Comparison of ENCODE assay signal across 8 mouse cellular contexts in genomic region chr19:53359160-53360033, GRCm38 (mm10). TPM values are rescaled to one million over a fixed set of nuclear protein-coding genes. Genes with fewer than 3 reads are reported as not detected.
DNase-seq lines count a peak whose midpoint lies in the region; ATAC-seq lines count a peak whose summit lies in the region.

No protein-coding gene starts in this region.

- H3K27me3 ChIP-seq in forebrain, embryonic 13.5 days: no peaks in the 10 kb centered on the region
- H3K27me3 ChIP-seq in forebrain, embryonic 11.5 days (ENCODE audit: control insufficient read depth, insufficient read depth, low read length): no peaks in the 10 kb centered on the region
- no peaks in the 10 kb centered on the region for H3K27me3 ChIP-seq in hindbrain, embryonic 10.5 days (ENCODE audit: insufficient read depth, poor library complexity, severe bottlenecking)

- H3K9ac ChIP-seq in forebrain, embryonic 13.5 days: 0 out of 2 replicates have a peak overlapping the region, but pooled peaks have one; percentile 8
- H3K9ac ChIP-seq in forebrain, embryonic 11.5 days (ENCODE audit: low read length): no peak overlapping the region

- H3K4me1 ChIP-seq in forebrain, embryonic 13.5 days: peaks cover 39% of the 10 kb centered on the region
- no peaks in the 10 kb centered on the region; the same call in 1 of the 2 replicates for H3K4me1 ChIP-seq in forebrain, embryonic 11.5 days (replicated peaks; ENCODE audit: control insufficient read depth, insufficient read depth, low read length)
- peaks cover 9% of the 10 kb centered on the region for H3K4me1 ChIP-seq in hindbrain, embryonic 10.5 days (replicated peaks)

- H3K4me2 ChIP-seq in forebrain, embryonic 13.5 days: peak overlapping the region; percentile 38
- no peak overlapping the region for H3K4me2 ChIP-seq in forebrain, embryonic 11.5 days (ENCODE audit: low read depth, low read length, severe bottlenecking)

- H3K27ac ChIP-seq in forebrain, embryonic 13.5 days: peak overlapping the region; percentile 79
- H3K27ac ChIP-seq in forebrain, embryonic 11.5 days (ENCODE audit: low read depth, low read length): no peak overlapping the region
- 0 out of 2 replicates have a peak overlapping the region, but pooled peaks have one; percentile 23 for H3K27ac ChIP-seq in hindbrain, embryonic 10.5 days

- peak; percentile 81 for ATAC-seq in forebrain, embryonic 13.5 days
- no peak for ATAC-seq in forebrain, embryonic 11.5 days (replicated peaks; ENCODE audit: low FRiP score)

- 36% methylated on average over 22 of the region's 22 CpGs for WGBS in forebrain, embryonic 13.5 days
- WGBS in forebrain, embryonic 11.5 days: 77% methylated on average over 22 of the region's 22 CpGs
- 80% methylated on average over 22 of the region's 22 CpGs for WGBS in hindbrain, embryonic 10.5 days

- no peak for DNase-seq in forebrain, embryonic 11.5 days (ENCODE audit: low spot score)
- peak; percentile 66 for DNase-seq in MN1 (ENCODE audit: low spot score)
- peak; percentile 68 to 88 for DNase-seq in cerebellum, postnatal 4 days (ENCODE audit: low spot score in 2 of 2)
- DNase-seq in hindbrain, embryonic 10.5 days (ENCODE audit: low spot score): no peak
- peak; percentile 41 to 71 for DNase-seq in layer of hippocampus, postnatal 25 days (ENCODE audit: extremely low spot score in 1 of 2, low spot score in 1 of 2)
- DNase-seq in right cerebral cortex, postnatal 14 days: peak; percentile 63
- no peak for DNase-seq in spleen, postnatal 4 days (ENCODE audit: low spot score in 2 of 2)

- peaks cover 6% of the 10 kb centered on the region; the same call in 1 of the 2 replicates for H3K36me3 ChIP-seq in forebrain, embryonic 13.5 days (ENCODE audit: poor library complexity, severe bottlenecking)
- H3K36me3 ChIP-seq in forebrain, embryonic 11.5 days (ENCODE audit: control insufficient read depth, insufficient read depth, low read length): no peaks in the 10 kb centered on the region
- H3K36me3 ChIP-seq in hindbrain, embryonic 10.5 days: peaks cover 14% of the 10 kb centered on the region; the same call in 1 of the 2 replicates

- no peak overlapping the region for H3K4me3 ChIP-seq in forebrain, embryonic 13.5 days
- H3K4me3 ChIP-seq in forebrain, embryonic 11.5 days (ENCODE audit: low read depth, low read length): no peak overlapping the region
- no peak overlapping the region for H3K4me3 ChIP-seq in hindbrain, embryonic 10.5 days

- H3K9me3 ChIP-seq in forebrain, embryonic 13.5 days (replicated peaks): no peaks in the 10 kb centered on the region
- no peaks in the 10 kb centered on the region for H3K9me3 ChIP-seq in forebrain, embryonic 11.5 days (ENCODE audit: control insufficient read depth, low read length)
- H3K9me3 ChIP-seq in hindbrain, embryonic 10.5 days: no peaks in the 10 kb centered on the region

RNA-seq across cellular contexts. Expression of gene Gm10197, which starts 12.2 kb away (rescaled TPM):
- polyA plus RNA-seq in forebrain, embryonic 13.5 days (2015; fragmentation: Nextera tagmentation; extraction: Ambion mirVana): not detected in 2 replicates
- polyA plus RNA-seq in forebrain, embryonic 11.5 days (2014; fragmentation: Nextera tagmentation; extraction: Ambion mirVana): not detected in 2 replicates
- not detected in 2 replicates for polyA plus RNA-seq in hindbrain, embryonic 10.5 days (2016; fragmentation: Nextera tagmentation; extraction: Ambion mirVana)
- not detected for total RNA-seq in layer of hippocampus, postnatal 25 days (2021)

RNA-seq across cellular contexts. Expression of gene Smndc1, which starts 31.0 kb away (rescaled TPM):
- 48.7 and 50.9 TPM in 2 replicates for polyA plus RNA-seq in forebrain, embryonic 13.5 days (2015; fragmentation: Nextera tagmentation; extraction: Ambion mirVana)
- polyA plus RNA-seq in forebrain, embryonic 11.5 days (2014; fragmentation: Nextera tagmentation; extraction: Ambion mirVana): 53.6 and 57.6 TPM in 2 replicates
- 36.4 and 43.6 TPM in 2 replicates for polyA plus RNA-seq in hindbrain, embryonic 10.5 days (2016; fragmentation: Nextera tagmentation; extraction: Ambion mirVana)
- total RNA-seq in layer of hippocampus, postnatal 25 days (2021): 10 to 100 TPM; 36.9 to 39.7 TPM

RNA-seq across cellular contexts. Expression of gene Mxi1, which starts 49.1 kb away (rescaled TPM):
- polyA plus RNA-seq in forebrain, embryonic 13.5 days (2015; fragmentation: Nextera tagmentation; extraction: Ambion mirVana): 21.0 and 26.7 TPM in 2 replicates
- polyA plus RNA-seq in forebrain, embryonic 11.5 days (2014; fragmentation: Nextera tagmentation; extraction: Ambion mirVana): 49.8 TPM in 2 replicates
- polyA plus RNA-seq in hindbrain, embryonic 10.5 days (2016; fragmentation: Nextera tagmentation; extraction: Ambion mirVana): 33.3 and 47.9 TPM in 2 replicates
- 10 to 100 TPM; 57.7 to 68.2 TPM for total RNA-seq in layer of hippocampus, postnatal 25 days (2021)

Comparison
In these comparisons a context has a peak if more than half of its experiments do, and no peak if none do; other contexts are left out.
1. DNase-seq: peak in MN1 (single experiment), cerebellum, postnatal 4 days (2 of 2), layer of hippocampus, postnatal 25 days (2 of 2) and right cerebral cortex, postnatal 14 days (single experiment); none in forebrain, embryonic 11.5 days (single experiment), hindbrain, embryonic 10.5 days (single experiment) and spleen, postnatal 4 days (0 of 2).